Mouse (Mus musculus) T-helper 17 cell (primary cell): Measurements from ENCODE around the gene Adcy3.

Experiments
- in situ Hi-C, 2 experiments: fragments of 300-600 bp; cut with MboI, MseI; formaldehyde crosslinking; loops; 1 replicate in 1 of 2; 2 replicates in 1 of 2; pipeline ENCODE4 v1.15.1; 2025; ENCODE audit warnings: high pct_unique_total_duplicates in 2 of 2

Adcy3 gene

GRCm38 (mm10) chr12:4132941-4133846, at the start of gene Adcy3:
Adcy3 (plus strand) TSS chr12:4133103.
- in situ Hi-C loops, result no loop called here

GRCm38 (mm10) chr12:4083441-4083840, 49.5 kb upstream of the Adcy3 start:
- in situ Hi-C loops, result loop anchor here in 1 of 2 experiments (5.0 kb wide), 1 partner anchor 101 kb away; no protein-coding TSS in a partner anchor

- in situ Hi-C loops, result loop anchor here in 1 of 2 experiments (25.0 kb wide), 1 partner anchor 430 kb away; no protein-coding TSS in a partner anchor
Observed at GRCm38 (mm10) chr12:4107383-4107782, 25.5 kb upstream of the Adcy3 start.

GRCm38 (mm10) chr12:4116132-4116531, 16.8 kb upstream of the Adcy3 start:
- in situ Hi-C loops, result loop anchor here in 1 of 2 experiments (25.0 kb wide), 1 partner anchor 421 kb away; no protein-coding TSS in a partner anchor

GRCm38 (mm10) chr12:4117136-4117535, 15.8 kb upstream of the Adcy3 start:
- in situ Hi-C loops, result loop anchor here in 1 of 2 experiments (25.0 kb wide), 1 partner anchor 420 kb away; no protein-coding TSS in a partner anchor

- in situ Hi-C loops, result loop anchor here in 1 of 2 experiments (25.0 kb wide), 1 partner anchor 420 kb away; no protein-coding TSS in a partner anchor
Observed at GRCm38 (mm10) chr12:4117579-4117978, 15.3 kb upstream of the Adcy3 start.

GRCm38 (mm10) chr12:4127346-4127745, 5.6 kb upstream of the Adcy3 start:
- in situ Hi-C loops, result no loop called here

GRCm38 (mm10) chr12:4133847-4134212, 927 bp downstream of the Adcy3 start:
- in situ Hi-C loops, result no loop called here

- in situ Hi-C loops, result loop anchor here in 1 of 2 experiments (5.0 kb wide), 1 partner anchor 106 kb away; the partner anchor contains the start of gene Efr3b
Observed at GRCm38 (mm10) chr12:4143179-4143578, 10.3 kb downstream of the Adcy3 start.

- in situ Hi-C loops, result no loop called here
Observed at GRCm38 (mm10) chr12:4150936-4151335, 18.0 kb downstream of the Adcy3 start.

GRCm38 (mm10) chr12:4151969-4152368, 19.1 kb downstream of the Adcy3 start:
- in situ Hi-C loops, result no loop called here

GRCm38 (mm10) chr12:4157466-4157865, 24.6 kb downstream of the Adcy3 start:
- in situ Hi-C loops, result no loop called here

- in situ Hi-C loops, result no loop called here
Observed at GRCm38 (mm10) chr12:4158179-4158578, 25.3 kb downstream of the Adcy3 start.

GRCm38 (mm10) chr12:4158868-4159632, 26.1 kb downstream of the Adcy3 start:
- in situ Hi-C loops, result no loop called here

GRCm38 (mm10) chr12:4160322-4160721, 27.4 kb downstream of the Adcy3 start:
- in situ Hi-C loops, result no loop called here

GRCm38 (mm10) chr12:4162886-4163285, 30.0 kb downstream of the Adcy3 start:
- in situ Hi-C loops, result no loop called here

- in situ Hi-C loops, result no loop called here
Observed at GRCm38 (mm10) chr12:4166970-4167369, 34.1 kb downstream of the Adcy3 start.

GRCm38 (mm10) chr12:4169058-4169457, 36.2 kb downstream of the Adcy3 start:
- in situ Hi-C loops, result no loop called here

- in situ Hi-C loops, result no loop called here
Observed at GRCm38 (mm10) chr12:4169622-4170021, 36.7 kb downstream of the Adcy3 start.

- in situ Hi-C loops, result no loop called here
Observed at GRCm38 (mm10) chr12:4173108-4173790, 40.3 kb downstream of the Adcy3 start.

GRCm38 (mm10) chr12:4178839-4179238, 45.9 kb downstream of the Adcy3 start:
- in situ Hi-C loops, result no loop called here
